Comparison of ENCODE assay signal across 11 mouse cellular contexts in genomic region chr15:77014985-77015384, GRCm38 (mm10). TPM values are rescaled to one million over a fixed set of nuclear protein-coding genes. Genes with fewer than 3 reads are reported as not detected.
DNase-seq lines count a peak whose midpoint lies in the region; ATAC-seq lines count a peak whose summit lies in the region.
"Had no signal": no experiment of that assay in that cellular context is flagged by ENCODE, and none has a peak within 500 bp of the region (broad histone marks: within the 10 kb centered on the region; RNA-seq: fewer than 3 reads in every experiment).

No protein-coding gene starts in this region.

- 82% methylated on average over 4 of the region's 4 CpGs for WGBS in hindbrain, embryonic 15.5 days
- WGBS in hindbrain, embryonic 10.5 days, result 73% methylated on average over 4 of the region's 4 CpGs
- WGBS in embryonic facial prominence, embryonic 14.5 days, result 48% methylated on average over 4 of the region's 4 CpGs
- 46% methylated on average over 4 of the region's 4 CpGs for WGBS in heart, embryonic 14.5 days
- 80% methylated on average over 4 of the region's 4 CpGs for whole genome bisulfite sequencing in limb, embryonic 15.5 days

- 0 out of 2 replicates have a peak overlapping the region, but pooled peaks have one; percentile 81 for H3K27ac ChIP-seq in hindbrain, embryonic 15.5 days (replicated peaks)
- H3K27ac ChIP-seq in hindbrain, embryonic 10.5 days, result no peak overlapping the region
- H3K27ac ChIP-seq in embryonic facial prominence, embryonic 14.5 days (replicated peaks; ENCODE audit: low read depth, low read length), result peak overlapping the region; percentile 25
- peak overlapping the region; percentile 92 to 100 for H3K27ac ChIP-seq in heart, embryonic 14.5 days (replicated peaks in 1 of 2; ENCODE audit: control insufficient read depth in 1 of 2, insufficient read depth in 1 of 2, low read depth in 2 of 2, low read length in 2 of 2)
- peak overlapping the region; percentile 69 for H3K27ac ChIP-seq in limb, embryonic 15.5 days
- H3K27ac ChIP-seq: macrophage had no signal

- H3K4me1 ChIP-seq in hindbrain, embryonic 15.5 days (replicated peaks), result peaks cover 23% of the 10 kb centered on the region
- H3K4me1 ChIP-seq in hindbrain, embryonic 10.5 days (replicated peaks), result peaks cover 22% of the 10 kb centered on the region
- peaks cover 15% of the 10 kb centered on the region for H3K4me1 ChIP-seq in embryonic facial prominence, embryonic 14.5 days (ENCODE audit: control insufficient read depth, insufficient read depth, low read length)
- H3K4me1 ChIP-seq in heart, embryonic 14.5 days (ENCODE audit: control insufficient read depth in 2 of 2, insufficient read depth in 2 of 2, low read length in 2 of 2), result peaks cover 66 to 73% of the 10 kb centered on the region in 2 experiments
- H3K4me1 ChIP-seq in limb, embryonic 15.5 days, result peaks cover 14% of the 10 kb centered on the region

- no peaks in the 10 kb centered on the region for H3K27me3 ChIP-seq in hindbrain, embryonic 15.5 days
- no peaks in the 10 kb centered on the region for H3K27me3 ChIP-seq in hindbrain, embryonic 10.5 days (ENCODE audit: insufficient read depth, poor library complexity, severe bottlenecking)
- H3K27me3 ChIP-seq in embryonic facial prominence, embryonic 14.5 days (replicated peaks; ENCODE audit: control insufficient read depth, insufficient read depth, low read length), result no peaks in the 10 kb centered on the region
- no peaks in the 10 kb centered on the region for H3K27me3 ChIP-seq in heart, embryonic 14.5 days (ENCODE audit: control insufficient read depth, insufficient read depth, low read length)
- H3K27me3 ChIP-seq in limb, embryonic 15.5 days, result no peaks in the 10 kb centered on the region

- ATAC-seq in hindbrain, embryonic 15.5 days (ENCODE audit: low FRiP score, low read depth), result no peak
- 0 out of 2 replicates have a peak, but pooled peaks have one; percentile 7 for ATAC-seq in embryonic facial prominence, embryonic 14.5 days (ENCODE audit: low read depth)
- ATAC-seq in heart, embryonic 14.5 days (ENCODE audit: insufficient number of reproducible peaks, insufficient read depth, low FRiP score, low read depth), result no peak
- no peak; the same call in 1 of the 2 replicates for ATAC-seq in limb, embryonic 15.5 days (ENCODE audit: insufficient number of reproducible peaks, low FRiP score, low TSS enrichment, low read depth)
- no peak for ATAC-seq in erythroblast, adult 5-6 weeks (replicated peaks; ENCODE audit: low FRiP score, poor library complexity, severe bottlenecking)

- no peak for DNase-seq in hindbrain, embryonic 10.5 days (ENCODE audit: low spot score)
- peak; percentile 39 for DNase-seq in embryonic facial prominence, embryonic 14.5 days (ENCODE audit: low spot score)
- no peak for DNase-seq in thymus, postnatal 36 days
- DNase-seq in layer of hippocampus, adult 9-11 months, result no peak
- DNase-seq: B cell, adult 2 months had no signal

- H3K9ac ChIP-seq in hindbrain, embryonic 15.5 days, result no peak overlapping the region
- no peak overlapping the region for H3K9ac ChIP-seq in embryonic facial prominence, embryonic 14.5 days (ENCODE audit: low read depth, low read length)
- H3K9ac ChIP-seq in heart, embryonic 14.5 days (ENCODE audit: low read length), result peak overlapping the region; percentile 82
- H3K9ac ChIP-seq in limb, embryonic 15.5 days, result no peak overlapping the region

- H3K4me3 ChIP-seq in hindbrain, embryonic 15.5 days, result no peak overlapping the region
- no peak overlapping the region for H3K4me3 ChIP-seq in hindbrain, embryonic 10.5 days
- no peak overlapping the region for H3K4me3 ChIP-seq in embryonic facial prominence, embryonic 14.5 days (ENCODE audit: low read depth, low read length)
- no peak overlapping the region for H3K4me3 ChIP-seq in heart, embryonic 14.5 days (ENCODE audit: control insufficient read depth in 1 of 2, insufficient read depth in 1 of 2, low read depth in 1 of 2, low read length in 2 of 2)
- H3K4me3 ChIP-seq in limb, embryonic 15.5 days, result no peak overlapping the region

- no peaks in the 10 kb centered on the region for H3K9me3 ChIP-seq in hindbrain, embryonic 15.5 days
- H3K9me3 ChIP-seq in hindbrain, embryonic 10.5 days, result no peaks in the 10 kb centered on the region
- no peaks in the 10 kb centered on the region for H3K9me3 ChIP-seq in embryonic facial prominence, embryonic 14.5 days (ENCODE audit: control insufficient read depth, low read length)
- H3K9me3 ChIP-seq in heart, embryonic 14.5 days (ENCODE audit: control insufficient read depth, low read length), result no peaks in the 10 kb centered on the region
- H3K9me3 ChIP-seq in limb, embryonic 15.5 days, result no peaks in the 10 kb centered on the region

- no peaks in the 10 kb centered on the region for H3K36me3 ChIP-seq in hindbrain, embryonic 15.5 days
- no peaks in the 10 kb centered on the region for H3K36me3 ChIP-seq in hindbrain, embryonic 10.5 days
- no peaks in the 10 kb centered on the region for H3K36me3 ChIP-seq in embryonic facial prominence, embryonic 14.5 days (ENCODE audit: control insufficient read depth, insufficient read depth, low read length)
- H3K36me3 ChIP-seq in heart, embryonic 14.5 days (ENCODE audit: control insufficient read depth, insufficient read depth, low read length), result peaks cover 29% of the 10 kb centered on the region
- H3K36me3 ChIP-seq in limb, embryonic 15.5 days, result no peaks in the 10 kb centered on the region

- H3K4me2 ChIP-seq in hindbrain, embryonic 15.5 days, result peak overlapping the region; percentile 37
- no peak overlapping the region for H3K4me2 ChIP-seq in embryonic facial prominence, embryonic 14.5 days (ENCODE audit: low read depth, low read length)
- peak overlapping the region; percentile 66; the same call in 1 of the 2 replicates for H3K4me2 ChIP-seq in heart, embryonic 14.5 days (ENCODE audit: low read length)
- no peak overlapping the region for H3K4me2 ChIP-seq in limb, embryonic 15.5 days

RNA-seq across cellular contexts. Expression of gene Apol6, which starts 29.5 kb away (rescaled TPM):
- not detected in 2 replicates for polyA plus RNA-seq in hindbrain, embryonic 15.5 days (2015; fragmentation: Nextera tagmentation; extraction: Ambion mirVana)
- 0.06 TPM in 1 of 2 replicates, not detected in the other for polyA plus RNA-seq in hindbrain, embryonic 10.5 days (2016; fragmentation: Nextera tagmentation; extraction: Ambion mirVana)
- polyA plus RNA-seq in embryonic facial prominence, embryonic 14.5 days (2014; fragmentation: Nextera tagmentation; extraction: Ambion mirVana), result 0.21 TPM in 2 replicates
- polyA plus RNA-seq in heart, embryonic 14.5 days (2014; fragmentation: Nextera tagmentation; extraction: Ambion mirVana), result 0.19 TPM in 2 replicates
- 0.15 and 0.17 TPM in 2 replicates for polyA plus RNA-seq in limb, embryonic 15.5 days (2015; fragmentation: Nextera tagmentation; extraction: Ambion mirVana)
- total RNA-seq in erythroblast, adult 5-6 weeks (2015; ENCODE audit: low replicate concordance), result not detected in 2 replicates
- not detected in 2 replicates for total RNA-seq in erythroblast, adult 5-6 weeks (2017; ENCODE audit: low replicate concordance)
- polyA plus RNA-seq: macrophage had no signal

RNA-seq across cellular contexts. Expression of gene Mb, which starts 35.5 kb away (rescaled TPM):
- polyA plus RNA-seq in hindbrain, embryonic 15.5 days (2015; fragmentation: Nextera tagmentation; extraction: Ambion mirVana), result 0.37 and 0.48 TPM in 2 replicates
- polyA plus RNA-seq in hindbrain, embryonic 10.5 days (2016; fragmentation: Nextera tagmentation; extraction: Ambion mirVana), result 0.63 TPM in 1 of 2 replicates, not detected in the other
- polyA plus RNA-seq in embryonic facial prominence, embryonic 14.5 days (2014; fragmentation: Nextera tagmentation; extraction: Ambion mirVana), result 12.9 and 13.9 TPM in 2 replicates
- 807 and 810 TPM in 2 replicates for polyA plus RNA-seq in heart, embryonic 14.5 days (2014; fragmentation: Nextera tagmentation; extraction: Ambion mirVana)
- polyA plus RNA-seq in limb, embryonic 15.5 days (2015; fragmentation: Nextera tagmentation; extraction: Ambion mirVana), result 11.6 and 13.7 TPM in 2 replicates
- not detected in 2 replicates for total RNA-seq in erythroblast, adult 5-6 weeks (2015; ENCODE audit: low replicate concordance)
- total RNA-seq in erythroblast, adult 5-6 weeks (2017; ENCODE audit: low replicate concordance), result not detected in 2 replicates
- total RNA-seq: left cerebral cortex, postnatal 10 days had no signal
- polyA plus RNA-seq: macrophage had no signal

Comparison
In these comparisons a context has a peak if more than half of its experiments do, and no peak if none do; other contexts are left out.
1. H3K4me2 ChIP-seq: peak in hindbrain, embryonic 15.5 days (single experiment) and heart, embryonic 14.5 days (single experiment); none in embryonic facial prominence, embryonic 14.5 days (single experiment) and limb, embryonic 15.5 days (single experiment).
2. RNA of gene Mb, which starts 35.5 kb away (polyA plus RNA-seq): 807 to 810 TPM in heart, embryonic 14.5 days; 12.9 to 13.9 TPM in embryonic facial prominence, embryonic 14.5 days, 11.6 to 13.7 TPM in limb, embryonic 15.5 days, 0.63 TPM in hindbrain, embryonic 10.5 days and 0.37 to 0.48 TPM in hindbrain, embryonic 15.5 days; every median in the first group is over 10 times any median in the second.